Mouse (Mus musculus): Measurements from ENCODE around the gene Vmn1r179.
"Not testable (repeated sequence)": the region's sequence is repeated elsewhere in the genome, so short reads cannot be mapped to it uniquely, and the experiment has no call there.

Gene Vmn1r179

DNA sequence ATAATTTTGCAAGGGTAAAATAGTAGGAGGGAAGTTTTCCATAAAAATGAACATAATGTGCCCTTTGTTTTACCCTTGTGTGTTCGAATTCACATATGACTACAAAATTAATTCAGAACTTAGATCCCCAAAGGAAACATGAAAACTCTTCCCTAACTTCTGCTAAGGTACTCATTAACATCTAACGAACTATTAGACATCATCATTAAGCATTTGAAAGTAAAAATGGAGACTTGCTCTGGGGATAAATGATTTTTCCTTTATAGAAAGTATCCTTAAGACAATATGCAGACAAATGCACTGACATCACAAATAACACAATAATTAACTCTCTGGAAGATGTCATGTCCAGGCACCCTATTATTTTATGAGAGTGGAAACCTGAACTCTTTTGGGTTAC, at the start of gene Vmn1r179:
Vmn1r179 (plus strand) TSS at position 301 of the 400 bp plus-strand sequence.
- no peak for DNase-seq (ENCODE audit: low spot score)

GRCm38 (mm10) chr7:23891709-23892108, 35.1 kb upstream of the Vmn1r179 start, which contains the start of gene Vmn1r178:
TSS of gene Vmn1r178 (plus strand) at chr7:23892009.
- DNase-seq (ENCODE audit: low spot score): no peak

GRCm38 (mm10) chr7:23950332-23950731, 23.6 kb downstream of the Vmn1r179 start, which contains the start of gene Vmn1r180:
TSS of gene Vmn1r180 (plus strand) at chr7:23950632.
- no peak for DNase-seq (ENCODE audit: low spot score)

DNA sequence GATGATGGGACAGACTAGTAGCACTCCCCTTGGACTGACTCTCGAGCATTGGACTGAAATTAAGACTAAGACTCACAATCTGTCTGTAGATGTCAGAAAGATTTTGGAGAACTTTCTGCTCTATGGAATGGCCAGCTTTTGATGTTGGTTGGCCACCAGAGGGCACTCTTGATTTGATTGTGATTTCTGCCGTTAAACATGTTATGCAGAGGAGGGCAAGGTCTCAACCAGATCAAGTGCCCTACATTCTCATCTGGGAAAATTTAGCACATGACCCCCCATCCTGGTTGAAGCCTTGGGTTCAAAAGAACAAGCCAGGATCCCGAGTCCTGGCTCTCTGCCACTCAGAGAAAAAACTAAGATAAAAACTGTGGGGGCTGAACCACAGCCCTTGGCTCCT, 41.3 kb downstream of the Vmn1r179 start:
- peak; percentile 4 for DNase-seq (ENCODE audit: low spot score)

DNA sequence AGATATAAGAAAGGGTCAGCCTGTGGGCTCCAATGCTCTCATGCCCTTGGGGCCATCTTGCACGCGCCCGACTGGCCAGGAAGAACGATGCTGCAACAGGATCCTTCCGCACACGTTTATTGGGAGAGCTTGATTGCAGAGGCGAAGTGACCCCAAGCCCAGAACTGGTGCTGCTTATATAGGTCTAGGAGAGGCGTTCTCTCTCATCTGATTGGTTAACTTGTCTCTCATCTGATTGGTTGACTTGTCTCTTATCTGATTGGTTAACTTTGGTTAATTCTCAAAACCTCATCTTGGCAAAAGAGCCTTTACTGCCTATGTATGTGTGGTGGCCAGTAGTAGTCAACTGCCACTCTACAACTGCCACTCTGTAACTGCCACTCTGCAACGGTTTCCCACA, 47.5 kb downstream of the Vmn1r179 start, which contains the start of gene Vmn1r181:
Vmn1r181 (plus strand) TSS at position 301 of the 400 bp plus-strand sequence.
- not testable (repeated sequence) for DNase-seq (ENCODE audit: low spot score)
